10 mouse cellular contexts compared by ENCODE assay signal in genomic region chr1:93085136-93085535, GRCm38 (mm10). TPM values are rescaled to one million over a fixed set of nuclear protein-coding genes. Genes with fewer than 3 reads are reported as not detected.
DNase-seq lines count a peak whose midpoint lies in the region; ATAC-seq and TF ChIP-seq lines count a peak whose summit lies in the region.
"Had no signal": no experiment of that assay in that cellular context is flagged by ENCODE, and none has a peak within 500 bp of the region (broad histone marks: within the 10 kb centered on the region; RNA-seq: fewer than 3 reads in every experiment).

No protein-coding gene starts in this region.

- peaks cover 22% of the 10 kb centered on the region for H3K36me3 ChIP-seq in hindbrain, embryonic 12.5 days
- H3K36me3 ChIP-seq in hindbrain, embryonic 10.5 days = peaks cover 37% of the 10 kb centered on the region
- H3K36me3 ChIP-seq in hindbrain, postnatal 0 days (ENCODE audit: insufficient read depth, low read length) = peaks cover 26% of the 10 kb centered on the region; the same call in 1 of the 2 replicates

- no peak overlapping the region for H3K4me2 ChIP-seq in hindbrain, embryonic 12.5 days (replicated peaks)
- H3K4me2 ChIP-seq in hindbrain, postnatal 0 days (ENCODE audit: low read depth, low read length) = 0 out of 2 replicates have a peak overlapping the region, but pooled peaks have one; percentile 21

- DNase-seq in hindbrain, embryonic 10.5 days (ENCODE audit: low spot score) = no peak
- peak; percentile 73 for DNase-seq in Muller cell, postnatal 12 days (ENCODE audit: inconsistent ontology term)
- DNase-seq in hindbrain, postnatal 0 days (ENCODE audit: low spot score) = peak; percentile 82
- no peak for DNase-seq in gastrocnemius, postnatal 25 days
- no peak for DNase-seq in embryo, embryonic 10.5 days (ENCODE audit: low spot score)
- no peak for DNase-seq in thymus, adult 18-20 months

- H3K27ac ChIP-seq in hindbrain, embryonic 12.5 days = peak overlapping the region; percentile 62
- H3K27ac ChIP-seq in hindbrain, embryonic 10.5 days = no peak overlapping the region; the same call in 1 of the 2 replicates
- peak overlapping the region; percentile 60; the same call in 1 of the 2 replicates for H3K27ac ChIP-seq in cortical plate, adult 2 months (ENCODE audit: insufficient read depth, low read length)
- H3K27ac ChIP-seq in hindbrain, postnatal 0 days = peak overlapping the region; percentile 76
- H3K27ac ChIP-seq: kidney, postnatal 0 days had no signal

- H3K27me3 ChIP-seq in hindbrain, embryonic 12.5 days = no peaks in the 10 kb centered on the region
- no peaks in the 10 kb centered on the region for H3K27me3 ChIP-seq in hindbrain, embryonic 10.5 days (ENCODE audit: insufficient read depth, poor library complexity, severe bottlenecking)
- H3K27me3 ChIP-seq in hindbrain, postnatal 0 days (ENCODE audit: insufficient read depth, low read length) = no peaks in the 10 kb centered on the region

- TF ChIP-seq CTCF in cortical plate, adult 2 months (IDR thresholded peaks at IDR 0.05; ENCODE audit: extremely low read depth, insufficient read depth, low read length) = no peak
- no peak for TF ChIP-seq CTCF in hindbrain, postnatal 0 days (IDR thresholded peaks at IDR 0.05; ENCODE audit: low read depth)

- H3K9ac ChIP-seq in hindbrain, embryonic 12.5 days = peak overlapping the region; percentile 18; the same call in 1 of the 2 replicates
- 0 out of 2 replicates have a peak overlapping the region, but pooled peaks have one; percentile 24 for H3K9ac ChIP-seq in hindbrain, postnatal 0 days (replicated peaks; ENCODE audit: low read length)

- no peak overlapping the region for H3K4me3 ChIP-seq in hindbrain, embryonic 12.5 days
- no peak overlapping the region for H3K4me3 ChIP-seq in hindbrain, embryonic 10.5 days
- no peak overlapping the region for H3K4me3 ChIP-seq in cortical plate, adult 2 months (ENCODE audit: insufficient read depth, low read length)
- H3K4me3 ChIP-seq in hindbrain, postnatal 0 days (ENCODE audit: low read length) = no peak overlapping the region

- H3K9me3 ChIP-seq in hindbrain, embryonic 12.5 days (replicated peaks) = no peaks in the 10 kb centered on the region
- H3K9me3 ChIP-seq in hindbrain, embryonic 10.5 days = no peaks in the 10 kb centered on the region
- H3K9me3 ChIP-seq in hindbrain, postnatal 0 days (ENCODE audit: low read length) = no peaks in the 10 kb centered on the region

- peak; percentile 39; the same call in 1 of the 2 replicates for ATAC-seq in hindbrain, embryonic 12.5 days (ENCODE audit: low FRiP score)
- ATAC-seq in hindbrain, postnatal 0 days = peak; percentile 67

- 53% methylated on average over 6 of the region's 6 CpGs for WGBS in hindbrain, embryonic 12.5 days
- WGBS in hindbrain, embryonic 10.5 days = 59% methylated on average over 6 of the region's 6 CpGs
- WGBS in hindbrain, postnatal 0 days = 21% methylated on average over 6 of the region's 6 CpGs

- TF ChIP-seq POLR2A in cortical plate, adult 2 months (IDR thresholded peaks at IDR 0.05; ENCODE audit: extremely low read depth, insufficient read depth, low read length) = no peak

- H3K4me1 ChIP-seq in hindbrain, embryonic 12.5 days = peaks cover 21% of the 10 kb centered on the region
- peaks cover 26% of the 10 kb centered on the region for H3K4me1 ChIP-seq in hindbrain, embryonic 10.5 days (replicated peaks)
- H3K4me1 ChIP-seq in cortical plate, adult 2 months (ENCODE audit: control insufficient read depth, insufficient read depth, low read length) = peaks cover 25% of the 10 kb centered on the region
- peaks cover 11% of the 10 kb centered on the region for H3K4me1 ChIP-seq in hindbrain, postnatal 0 days (ENCODE audit: insufficient read depth, low read length)

RNA-seq across cellular contexts. Expression of gene Kif1a, which starts 16.6 kb away (rescaled TPM):
- polyA plus RNA-seq in hindbrain, embryonic 12.5 days (2016; fragmentation: Nextera tagmentation; extraction: Ambion mirVana) = 145 and 146 TPM in 2 replicates
- 48.2 and 79.0 TPM in 2 replicates for polyA plus RNA-seq in hindbrain, embryonic 10.5 days (2016; fragmentation: Nextera tagmentation; extraction: Ambion mirVana)
- polyA plus RNA-seq in cortical plate, adult 2 months (2012; rRNA removed) = 349 and 356 TPM in 2 replicates
- total RNA-seq in hindbrain, postnatal 0 days (2014; rRNA removed) = 600 and 696 TPM in 2 replicates
- 651 and 675 TPM in 2 replicates for polyA plus RNA-seq in hindbrain, postnatal 0 days (2015; fragmentation: Nextera tagmentation; extraction: Ambion mirVana)
- total RNA-seq in gastrocnemius, postnatal 25 days (2021) = 1 to 10 TPM; 1.5 to 1.7 TPM

RNA-seq across cellular contexts. Expression of gene Agxt, which starts 49.9 kb away (rescaled TPM):
- not detected in 2 replicates for polyA plus RNA-seq in hindbrain, embryonic 12.5 days (2016; fragmentation: Nextera tagmentation; extraction: Ambion mirVana)
- not detected in 2 replicates for polyA plus RNA-seq in hindbrain, embryonic 10.5 days (2016; fragmentation: Nextera tagmentation; extraction: Ambion mirVana)
- not detected in 2 replicates for polyA plus RNA-seq in cortical plate, adult 2 months (2012; rRNA removed)
- not detected in 2 replicates for total RNA-seq in hindbrain, postnatal 0 days (2014; rRNA removed)
- not detected in 2 replicates for polyA plus RNA-seq in hindbrain, postnatal 0 days (2015; fragmentation: Nextera tagmentation; extraction: Ambion mirVana)
- total RNA-seq in gastrocnemius, postnatal 25 days (2021) = not detected
- total RNA-seq: CH12.LX had no signal

Comparison
In these comparisons a context has a peak if more than half of its experiments do, and no peak if none do; other contexts are left out.
1. DNase-seq: peak in Muller cell, postnatal 12 days (single experiment) and hindbrain, postnatal 0 days (single experiment); none in hindbrain, embryonic 10.5 days (single experiment), gastrocnemius, postnatal 25 days (single experiment), embryo, embryonic 10.5 days (single experiment) and thymus, adult 18-20 months (0 of 2).